Mouse (Mus musculus): ENCODE data around the gene Cnpy3. TPM values are rescaled to one million over a fixed set of nuclear protein-coding genes. Genes with fewer than 3 reads are reported as not detected.

Cnpy3 gene
- polyA plus RNA-seq, 1 experiment = 29.9 TPM

DNA sequence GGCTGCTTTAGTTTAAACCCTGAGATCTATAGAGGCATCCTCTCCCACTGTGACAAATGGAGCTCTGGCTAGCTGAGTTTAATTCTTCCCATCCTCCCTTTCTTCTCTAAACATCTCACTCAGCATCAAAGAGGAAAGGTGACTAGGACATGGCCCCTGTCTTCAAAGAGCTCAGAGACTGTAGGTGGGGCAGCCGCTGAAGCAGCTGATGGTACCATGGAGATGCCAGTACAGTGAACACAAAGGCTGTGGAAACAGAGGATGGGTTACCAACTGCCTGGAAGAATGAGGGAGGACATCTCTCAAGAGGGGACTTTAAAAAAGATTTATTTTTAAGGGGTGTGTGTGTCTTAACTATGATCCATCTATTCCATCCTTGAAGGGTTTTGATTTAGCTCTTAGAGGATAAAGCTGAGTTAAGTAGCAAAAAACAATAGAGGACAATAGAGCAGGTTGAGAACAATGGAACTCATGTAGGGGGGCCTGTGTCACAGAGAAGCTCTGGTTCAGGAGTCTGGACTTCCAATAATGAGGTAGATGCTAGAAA lies 57.4 kb downstream of the Cnpy3 start:
- peaks cover 9% of the 10 kb centered on the region for H3K4me1 ChIP-seq (ENCODE audit: control insufficient read depth, insufficient read depth, low read length)
- H3K27ac ChIP-seq (ENCODE audit: insufficient read depth, low read length) = no peak overlapping the region
- no peak for TF ChIP-seq CTCF (IDR thresholded peaks at IDR 0.05; ENCODE audit: borderline replicate concordance, insufficient read depth, low read length)
- TF ChIP-seq POLR2A (IDR thresholded peaks at IDR 0.05; ENCODE audit: low read depth, low read length) = no peak
- no peak overlapping the region for H3K4me3 ChIP-seq (ENCODE audit: insufficient read depth, low read length)

- no peaks in the 10 kb centered on the region for H3K4me1 ChIP-seq (ENCODE audit: control insufficient read depth, insufficient read depth, low read length)
- H3K27ac ChIP-seq (ENCODE audit: insufficient read depth, low read length) = no peak overlapping the region
- TF ChIP-seq POLR2A (IDR thresholded peaks at IDR 0.05; ENCODE audit: low read depth, low read length) = no peak
- TF ChIP-seq CTCF (IDR thresholded peaks at IDR 0.05; ENCODE audit: borderline replicate concordance, insufficient read depth, low read length) = no peak
- no peak overlapping the region for H3K4me3 ChIP-seq (ENCODE audit: insufficient read depth, low read length)
Measured at GRCm38 (mm10) chr17:46691390-46691789, 60.6 kb downstream of the Cnpy3 start.

- H3K4me3 ChIP-seq (ENCODE audit: insufficient read depth, low read length) = no peak overlapping the region
- H3K4me1 ChIP-seq (ENCODE audit: control insufficient read depth, insufficient read depth, low read length) = no peaks in the 10 kb centered on the region
- H3K27ac ChIP-seq (ENCODE audit: insufficient read depth, low read length) = no peak overlapping the region
- TF ChIP-seq POLR2A (IDR thresholded peaks at IDR 0.05; ENCODE audit: low read depth, low read length) (no peak), CTCF (IDR thresholded peaks at IDR 0.05; ENCODE audit: borderline replicate concordance, insufficient read depth, low read length) (no peak)
Measured at GRCm38 (mm10) chr17:46690665-46691064, 61.3 kb downstream of the Cnpy3 start.

GRCm38 (mm10) chr17:46685913-46686312 lies 66.1 kb downstream of the Cnpy3 start:
- Histone ChIP-seq H3K4me1 (ENCODE audit: control insufficient read depth, insufficient read depth, low read length) (no peaks in the 10 kb centered on the region), H3K27ac (ENCODE audit: insufficient read depth, low read length) (no peak overlapping the region), H3K4me3 (ENCODE audit: insufficient read depth, low read length) (no peak overlapping the region)
- no peak for TF ChIP-seq CTCF (IDR thresholded peaks at IDR 0.05; ENCODE audit: borderline replicate concordance, insufficient read depth, low read length)
- TF ChIP-seq POLR2A (IDR thresholded peaks at IDR 0.05; ENCODE audit: low read depth, low read length) = no peak

Other genes with a start within 250 kb of the Cnpy3 start
- 5.7 and 8.6 TPM in 2 replicates for gene Cul9, start 205.8 kb downstream of the Cnpy3 start, polyA plus RNA-seq (2011; ENCODE audit: insufficient read length, low read depth, missing spikeins)
- gene Srf, start 196.0 kb downstream of the Cnpy3 start, polyA plus RNA-seq (2011; ENCODE audit: insufficient read length, low read depth, missing spikeins) = 50.9 and 61.2 TPM in 2 replicates
- gene Ptk7, start 122.7 kb downstream of the Cnpy3 start, polyA plus RNA-seq (2011; ENCODE audit: insufficient read length, low read depth, missing spikeins) = 145 and 172 TPM in 2 replicates
- gene Klc4, start 106.2 kb downstream of the Cnpy3 start, polyA plus RNA-seq (2011; ENCODE audit: insufficient read length, low read depth, missing spikeins) = 6.5 and 7.2 TPM in 2 replicates
- 33.5 and 45.2 TPM in 2 replicates for gene Mrpl2, start 106.0 kb downstream of the Cnpy3 start, polyA plus RNA-seq (2011; ENCODE audit: insufficient read length, low read depth, missing spikeins)
- gene Cul7, start 101.9 kb downstream of the Cnpy3 start, polyA plus RNA-seq (2011; ENCODE audit: insufficient read length, low read depth, missing spikeins) = 63.6 and 64.4 TPM in 2 replicates
- gene Rrp36, start 77.9 kb downstream of the Cnpy3 start, polyA plus RNA-seq (2011; ENCODE audit: insufficient read length, low read depth, missing spikeins) = 29.9 and 32.3 TPM in 2 replicates
- gene Mea1, start 73.4 kb downstream of the Cnpy3 start, polyA plus RNA-seq (2011; ENCODE audit: insufficient read length, low read depth, missing spikeins) = 111 and 122 TPM in 2 replicates
- gene Klhdc3, start 71.3 kb downstream of the Cnpy3 start, polyA plus RNA-seq (2011; ENCODE audit: insufficient read length, low read depth, missing spikeins) = 54.6 and 62.1 TPM in 2 replicates
- gene Ppp2r5d, start 47.1 kb downstream of the Cnpy3 start, polyA plus RNA-seq (2011; ENCODE audit: insufficient read length, low read depth, missing spikeins) = 57.6 and 72.1 TPM in 2 replicates
- gene Pex6, start 40.8 kb downstream of the Cnpy3 start, polyA plus RNA-seq (2011; ENCODE audit: insufficient read length, low read depth, missing spikeins) = 11.1 and 13.1 TPM in 2 replicates
- not detected in 2 replicates for gene Gnmt, start 23.0 kb downstream of the Cnpy3 start, polyA plus RNA-seq (2011; ENCODE audit: insufficient read length, low read depth, missing spikeins)
- not detected in 2 replicates for gene Ptcra, start 11.5 kb upstream of the Cnpy3 start, polyA plus RNA-seq (2011; ENCODE audit: insufficient read length, low read depth, missing spikeins)
- gene 2310039H08Rik, start 20.4 kb upstream of the Cnpy3 start, polyA plus RNA-seq (2011; ENCODE audit: insufficient read length, low read depth, missing spikeins) = 13.9 and 17.9 TPM in 2 replicates
- gene Rpl7l1, start 30.5 kb upstream of the Cnpy3 start, polyA plus RNA-seq (2011; ENCODE audit: insufficient read length, low read depth, missing spikeins) = 115 and 117 TPM in 2 replicates
- gene Bicral, start 106.3 kb upstream of the Cnpy3 start, polyA plus RNA-seq (2011; ENCODE audit: insufficient read length, low read depth, missing spikeins) = 9.4 and 14.0 TPM in 2 replicates
- gene Tbcc, start 138.5 kb upstream of the Cnpy3 start, polyA plus RNA-seq (2011; ENCODE audit: insufficient read length, low read depth, missing spikeins) = 11.5 and 16.5 TPM in 2 replicates
- gene Prph2, start 158.2 kb upstream of the Cnpy3 start, polyA plus RNA-seq (2011; ENCODE audit: insufficient read length, low read depth, missing spikeins) = not detected in 2 replicates

All from embryonic fibroblast, embryonic 13.5 days (primary cell).